9 mouse cellular contexts compared by ENCODE assay signal in genomic region chr3:84744707-84745106, GRCm38 (mm10).
DNase-seq lines count a peak whose midpoint lies in the region; ATAC-seq lines count a peak whose summit lies in the region.
"Had no signal": no experiment of that assay in that cellular context is flagged by ENCODE, and none has a peak within 500 bp of the region (broad histone marks: within the 10 kb centered on the region; RNA-seq: fewer than 3 reads in every experiment).

No protein-coding gene starts in this region.

- H3K27ac ChIP-seq in forebrain, embryonic 14.5 days (ENCODE audit: low read depth, low read length) = no peak overlapping the region; the same call in 1 of the 2 replicates
- no peak overlapping the region for H3K27ac ChIP-seq in forebrain, embryonic 12.5 days
- H3K27ac ChIP-seq: embryonic facial prominence, embryonic 12.5 days had no signal

- H3K4me2 ChIP-seq in forebrain, embryonic 14.5 days (ENCODE audit: low read length) = no peak overlapping the region
- H3K4me2 ChIP-seq in forebrain, embryonic 12.5 days = no peak overlapping the region
- H3K4me2 ChIP-seq: embryonic facial prominence, embryonic 12.5 days had no signal

- intact Hi-C loops in heart, postnatal 14 days (cut with DNase I) = no loop called here

- ATAC-seq in forebrain, embryonic 14.5 days = peak; percentile 47; the same call in 1 of the 2 replicates
- ATAC-seq in forebrain, embryonic 12.5 days (ENCODE audit: low FRiP score) = no peak; the same call in 1 of the 2 replicates

- H3K4me3 ChIP-seq in forebrain, embryonic 14.5 days (ENCODE audit: low read depth, low read length) = no peak overlapping the region
- H3K4me3 ChIP-seq in forebrain, embryonic 12.5 days (replicated peaks) = no peak overlapping the region
- H3K4me3 ChIP-seq: embryonic facial prominence, embryonic 12.5 days had no signal

- DNase-seq in forebrain, embryonic 14.5 days (ENCODE audit: low spot score) = peak; percentile 52
- peak; percentile 30 for DNase-seq in MN1 (ENCODE audit: low spot score)
- DNase-seq in heart, postnatal 14 days = peak; percentile 64 to 67
- DNase-seq in lung, postnatal 14 days = peak; percentile 64
- no peak for DNase-seq in cerebellum, adult 9-10 months
- DNase-seq in left cerebral cortex, adult 8-10 months (ENCODE audit: low spot score in 2 of 2) = no peak
- no peak for DNase-seq in c-Kit-positive CD71-positive TER-119-positive erythroid progenitor cells, embryonic 14.5 days (ENCODE audit: low spot score)

- H3K27me3 ChIP-seq in forebrain, embryonic 14.5 days (replicated peaks; ENCODE audit: control insufficient read depth, insufficient read depth, low read length) = no peaks in the 10 kb centered on the region
- H3K27me3 ChIP-seq in forebrain, embryonic 12.5 days = no peaks in the 10 kb centered on the region
- H3K27me3 ChIP-seq: embryonic facial prominence, embryonic 12.5 days had no signal

- H3K9ac ChIP-seq in forebrain, embryonic 14.5 days (ENCODE audit: low read length) = 0 out of 2 replicates have a peak overlapping the region, but pooled peaks have one; percentile 17
- H3K9ac ChIP-seq in forebrain, embryonic 12.5 days = no peak overlapping the region
- H3K9ac ChIP-seq: embryonic facial prominence, embryonic 12.5 days had no signal

- H3K9me3 ChIP-seq in forebrain, embryonic 14.5 days (replicated peaks; ENCODE audit: control insufficient read depth, low read length) = no peaks in the 10 kb centered on the region
- H3K9me3 ChIP-seq in forebrain, embryonic 12.5 days = no peaks in the 10 kb centered on the region
- H3K9me3 ChIP-seq: embryonic facial prominence, embryonic 12.5 days had no signal

- H3K36me3 ChIP-seq in forebrain, embryonic 14.5 days (ENCODE audit: control insufficient read depth, insufficient read depth, low read length) = no peaks in the 10 kb centered on the region
- no peaks in the 10 kb centered on the region for H3K36me3 ChIP-seq in forebrain, embryonic 12.5 days (replicated peaks)
- H3K36me3 ChIP-seq: embryonic facial prominence, embryonic 12.5 days had no signal

- peaks cover 5% of the 10 kb centered on the region; the same call in 1 of the 2 replicates for H3K4me1 ChIP-seq in forebrain, embryonic 14.5 days (ENCODE audit: control insufficient read depth, insufficient read depth, low read length)
- H3K4me1 ChIP-seq in forebrain, embryonic 12.5 days = peaks cover 20% of the 10 kb centered on the region

- WGBS in forebrain, embryonic 14.5 days = 52% methylated on average over 13 of the region's 13 CpGs
- WGBS in forebrain, embryonic 12.5 days = 70% methylated on average over 13 of the region's 13 CpGs

Comparison
In these comparisons a context has a peak if more than half of its experiments do, and no peak if none do; other contexts are left out.
1. DNase-seq: peak in forebrain, embryonic 14.5 days (single experiment), MN1 (single experiment), heart, postnatal 14 days (2 of 2) and lung, postnatal 14 days (single experiment); none in cerebellum, adult 9-10 months (single experiment), left cerebral cortex, adult 8-10 months (0 of 2) and c-Kit-positive CD71-positive TER-119-positive erythroid progenitor cells, embryonic 14.5 days (single experiment).